Mouse (Mus musculus) CH12.LX (cell line): Measurements from ENCODE around the gene Rasal3. TPM values are rescaled to one million over a fixed set of nuclear protein-coding genes. Genes with fewer than 3 reads are reported as not detected.

Experiments used
- DNase-seq: peaks from one replicate; pipeline ENCODE4 v3.0.0-alpha.2; 2013; ENCODE audit errors: extremely low read depth
- H3K27ac ChIP-seq: 2 replicates; pipeline ENCODE4 v1.5.1; 2012; ENCODE audit warnings: low read depth, mild to moderate bottlenecking, control low read depth, moderate library complexity; ENCODE audit not compliant: insufficient read depth
- H3K27me3 ChIP-seq: replicated peaks from 2 replicates; pipeline ENCODE3; 2012; ENCODE audit warnings: inconsistent platforms
- H3K36me3 ChIP-seq, 2 experiments: replicated peaks in 1 of 2; 2 replicates each; pipeline versions ENCODE3 to v1.6.1; 2012; ENCODE audit warnings: inconsistent platforms in 1 of 2, low read length in 1 of 2, mild to moderate bottlenecking in 1 of 2, mixed read lengths in 1 of 2, moderate library complexity in 1 of 2; ENCODE audit not compliant: control insufficient read depth in 1 of 2, insufficient read depth in 1 of 2
- H3K4me1 ChIP-seq, 2 experiments: 2 replicates each; pipeline ENCODE4 v1.6.1; 2012; ENCODE audit warnings: inconsistent platforms in 1 of 2, moderate library complexity in 1 of 2; ENCODE audit not compliant: insufficient read depth in 2 of 2, control insufficient read depth in 1 of 2
- H3K4me2 ChIP-seq: 2 replicates; pipeline ENCODE4 v1.6.1; 2012; ENCODE audit warnings: low read depth, mild to moderate bottlenecking, control low read depth; ENCODE audit not compliant: poor library complexity, insufficient read depth, severe bottlenecking
- H3K4me3 ChIP-seq, 3 experiments: fragments of 150-350 bp in 1 of 3; sonication (generic) in 1 of 3; replicated peaks in 1 of 3; 2 replicates each; pipeline versions ENCODE3 to v1.5.1; 2011 to 2012; ENCODE audit warnings: low read depth in 2 of 3, low read length in 2 of 3, mild to moderate bottlenecking in 2 of 3, moderate library complexity in 2 of 3, control low read depth in 1 of 3, improper control_type of control experiment in 1 of 3, inconsistent platforms in 1 of 3, mixed read lengths in 1 of 3; ENCODE audit not compliant: poor library complexity in 1 of 3
- H3K79me2 ChIP-seq: replicated peaks from 2 replicates; pipeline ENCODE4 v1.6.1; 2012; ENCODE audit warnings: mild to moderate bottlenecking, moderate library complexity; ENCODE audit not compliant: control insufficient read depth, poor library complexity, insufficient read depth, severe bottlenecking; ENCODE audit errors: extremely low read depth
- H3K9ac ChIP-seq: 2 replicates; pipeline ENCODE4 v1.6.1; 2012; ENCODE audit warnings: low read depth, mild to moderate bottlenecking, control low read depth, moderate library complexity; ENCODE audit not compliant: insufficient read depth
- H3K9me3 ChIP-seq: replicated peaks from 2 replicates; pipeline ENCODE3; 2012; ENCODE audit warnings: low read length, inconsistent platforms, mixed read lengths
- BHLHE40 ChIP-seq: IDR thresholded peaks from 2 replicates; pipeline ENCODE4 v1.6.1; 2011; ENCODE audit warnings: mild to moderate bottlenecking, low read depth, low read length, improper control_type of control experiment
- CHD2 ChIP-seq: IDR thresholded peaks from 2 replicates; pipeline ENCODE4 v1.6.1; 2011; ENCODE audit warnings: low read length, improper control_type of control experiment
- ELF1 ChIP-seq: IDR thresholded peaks from 2 replicates; pipeline ENCODE4 v1.6.1; 2014; ENCODE audit warnings: low read depth, mild to moderate bottlenecking, inconsistent platforms, low read length, improper control_type of control experiment
- ETS1 ChIP-seq: conservative IDR thresholded peaks from 2 replicates; pipeline ENCODE4 v1.6.1; 2012; ENCODE audit warnings: low read depth, mild to moderate bottlenecking, inconsistent platforms, low read length, improper control_type of control experiment, moderate library complexity
- HCFC1 ChIP-seq: IDR thresholded peaks from 2 replicates; pipeline ENCODE4 v1.6.1; 2012; ENCODE audit warnings: low read depth, mild to moderate bottlenecking, inconsistent platforms, low read length, improper control_type of control experiment
- JUN ChIP-seq: IDR thresholded peaks from 2 replicates; pipeline ENCODE4 v1.6.1; 2011; ENCODE audit warnings: low read depth, mild to moderate bottlenecking, low read length, improper control_type of control experiment, moderate library complexity; ENCODE audit not compliant: insufficient read depth
- JUND ChIP-seq: conservative IDR thresholded peaks from 2 replicates; pipeline ENCODE4 v1.6.1; 2011; ENCODE audit warnings: low read depth, low read length, improper control_type of control experiment
- KAT2A ChIP-seq: IDR thresholded peaks from 2 replicates; pipeline ENCODE4 v1.6.1; 2012; ENCODE audit warnings: low read length, improper control_type of control experiment, inconsistent platforms; ENCODE audit not compliant: insufficient replicate concordance
- MAX ChIP-seq: IDR thresholded peaks from 2 replicates; pipeline ENCODE4 v1.6.1; 2011; ENCODE audit warnings: low read length, improper control_type of control experiment
- MEF2A ChIP-seq: IDR thresholded peaks from 2 replicates; pipeline ENCODE4 v1.6.1; 2014; ENCODE audit warnings: low read depth, mild to moderate bottlenecking, inconsistent platforms, low read length, improper control_type of control experiment, borderline replicate concordance
- MXI1 ChIP-seq: IDR thresholded peaks from 2 replicates; pipeline ENCODE4 v1.6.1; 2011; ENCODE audit warnings: mild to moderate bottlenecking, low read depth, low read length, improper control_type of control experiment
- MYC ChIP-seq: IDR thresholded peaks from 2 replicates; pipeline ENCODE4 v1.6.1; 2011; ENCODE audit warnings: low read depth, mild to moderate bottlenecking, improper control_type of control experiment, low read length
- NELFE ChIP-seq: IDR thresholded peaks from 2 replicates; pipeline ENCODE4 v1.6.1; 2011; ENCODE audit warnings: low read depth, low read length, improper control_type of control experiment
- NRF1 ChIP-seq: IDR thresholded peaks from 2 replicates; pipeline ENCODE4 v1.6.1; 2014; ENCODE audit warnings: low read depth, mild to moderate bottlenecking, inconsistent platforms, low read length, improper control_type of control experiment, moderate library complexity
- PAX5 ChIP-seq: IDR thresholded peaks from 2 replicates; pipeline ENCODE4 v1.6.1; 2012; ENCODE audit warnings: low read length, inconsistent platforms, mixed read lengths
- POLR2A ChIP-seq: IDR thresholded peaks from 2 replicates; pipeline ENCODE4 v1.6.1; 2011; ENCODE audit warnings: low read depth, mild to moderate bottlenecking, improper control_type of control experiment, low read length
- RAD21 ChIP-seq: IDR thresholded peaks from 2 replicates; pipeline ENCODE4 v1.6.1; 2011; ENCODE audit warnings: low read depth, mild to moderate bottlenecking, low read length, improper control_type of control experiment, moderate library complexity
- TBP ChIP-seq: conservative IDR thresholded peaks from 2 replicates; pipeline ENCODE4 v1.6.1; 2011; ENCODE audit warnings: low read depth, low read length, improper control_type of control experiment
- TCF12 ChIP-seq: IDR thresholded peaks from 2 replicates; pipeline ENCODE4 v1.6.1; 2014; ENCODE audit warnings: low read depth, mild to moderate bottlenecking, inconsistent platforms, low read length, improper control_type of control experiment
- UBTF ChIP-seq: IDR thresholded peaks from 2 replicates; pipeline ENCODE4 v1.6.1; 2012; ENCODE audit warnings: low read depth, mild to moderate bottlenecking, inconsistent platforms, low read length, improper control_type of control experiment, moderate library complexity
- USF1 ChIP-seq: IDR thresholded peaks from 2 replicates; pipeline ENCODE4 v1.6.1; 2014; ENCODE audit warnings: low read depth, mild to moderate bottlenecking, inconsistent platforms, low read length, improper control_type of control experiment
- USF2 ChIP-seq: conservative IDR thresholded peaks from 2 replicates; pipeline ENCODE4 v1.6.1; 2011; ENCODE audit warnings: low read depth, low read length, improper control_type of control experiment
- ZC3H11A ChIP-seq: IDR thresholded peaks from 2 replicates; pipeline ENCODE4 v1.6.1; 2012; ENCODE audit warnings: low read depth, mild to moderate bottlenecking, inconsistent platforms, low read length, improper control_type of control experiment
- ZKSCAN1 ChIP-seq: IDR thresholded peaks from 2 replicates; pipeline ENCODE4 v1.6.1; 2012; ENCODE audit warnings: low read depth, inconsistent platforms, low read length, improper control_type of control experiment, borderline replicate concordance
- ZMIZ1 ChIP-seq: IDR thresholded peaks from 2 replicates; pipeline ENCODE4 v1.6.1; 2012; ENCODE audit warnings: low read depth, mild to moderate bottlenecking, inconsistent platforms, low read length, improper control_type of control experiment
- ZNF384 ChIP-seq: IDR thresholded peaks from 2 replicates; pipeline ENCODE4 v1.6.1; 2012; ENCODE audit warnings: low read depth, low read length, improper control_type of control experiment, inconsistent platforms
- dilution Hi-C: fragments of 300-500 bp; cut with MboI; formaldehyde crosslinking; loops from 2 replicates; pipeline ENCODE4 v1.14.3; 2020; ENCODE audit warnings: low sequenced_read_pairs; ENCODE audit not compliant: extremely low pct_unique_long_range_greater_than_20kb, extremely low pct_ligation_motif_present
- in situ Hi-C: fragments of 300-500 bp; cut with MboI; formaldehyde crosslinking; loops from 3 replicates; pipeline ENCODE4 v1.14.3; 2019; ENCODE audit warnings: low sequenced_read_pairs, low pct_ligation_motif_present, low pct_unique_long_range_greater_than_20kb, mixed read lengths
- polyA plus RNA-seq: library from polyadenylated mRNA; unstranded; fragments of >175 nt; gene quantifications from 2 replicates; pipeline ENCODE4 v1.2.1, GENCODE M21; 2012; ENCODE audit warnings: low read depth; ENCODE audit not compliant: insufficient read length
- total RNA-seq, 2 experiments: library from RNA; depleted of rRNA; stranded (reverse); fragments of 300-350 nt in 1 of 2; fragments of >200 nt in 1 of 2; gene quantifications; 2 replicates each; pipeline ENCODE4 v1.2.3; 2012 to 2014

The Rasal3 gene
- total and polyA plus RNA-seq, 3 experiments, result 18.1 to 83.2 (median 27.5) TPM

DNA sequence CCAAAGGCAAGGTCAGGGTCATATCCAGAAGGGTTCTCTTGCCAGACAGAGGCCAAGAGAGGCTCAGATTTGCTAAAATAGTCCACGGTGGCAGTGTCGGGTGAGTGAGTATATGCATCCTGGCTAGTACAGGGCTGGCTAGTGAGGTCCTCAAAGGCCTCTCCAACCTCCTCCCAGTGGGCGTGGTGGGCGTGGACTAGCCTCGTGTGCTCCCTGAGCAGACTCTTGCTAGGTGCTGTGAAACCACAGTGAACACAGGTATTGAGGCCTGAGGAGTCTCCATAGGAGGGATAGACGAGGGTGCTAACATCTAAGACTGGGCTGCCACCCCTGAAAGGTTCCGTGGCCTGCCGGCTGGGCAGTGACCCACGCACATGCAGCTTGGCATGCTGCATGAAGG lies 26.2 kb downstream of the Rasal3 start:
- in situ Hi-C loops (no loop called here), dilution Hi-C loops (no loop called here)
- peaks cover 0 to 3% of the 10 kb centered on the region in 2 experiments for H3K36me3 ChIP-seq
- H3K79me2 ChIP-seq, result no peaks in the 10 kb centered on the region
- no peak overlapping the region for H3K9ac ChIP-seq
- no peak overlapping the region for H3K4me2 ChIP-seq
- no peaks in the 10 kb centered on the region for H3K9me3 ChIP-seq
- no peak for DNase-seq
- no peak for TF ChIP-seq NELFE
- TF ChIP-seq USF2, result no peak
- no peak for TF ChIP-seq KAT2A
- no peak for TF ChIP-seq ELF1
- TF ChIP-seq MAX, result no peak
- no peak for TF ChIP-seq HCFC1
- TF ChIP-seq BHLHE40, result no peak
- no peak for TF ChIP-seq CHD2
- TF ChIP-seq, all 38 proteins: peak for 0
- Histone ChIP-seq H3K4me1 (no peaks in the 10 kb centered on the region), H3K4me3 (no peak overlapping the region), H3K27ac (no peak overlapping the region), H3K27me3 (no peaks in the 10 kb centered on the region)

GRCm38 (mm10) chr17:32376475-32376874 lies 26.9 kb downstream of the Rasal3 start:
- Histone ChIP-seq H3K9ac (no peak overlapping the region), H3K27ac (no peak overlapping the region), H3K27me3 (no peaks in the 10 kb centered on the region), H3K4me3 (no peak overlapping the region), H3K4me1 (no peaks in the 10 kb centered on the region), H3K9me3 (no peaks in the 10 kb centered on the region), H3K4me2 (no peak overlapping the region), H3K79me2 (no peaks in the 10 kb centered on the region), H3K36me3 (peaks cover 0 to 3% of the 10 kb centered on the region in 2 experiments)
- dilution Hi-C loops, result no loop called here
- DNase-seq, result no peak
- in situ Hi-C loops, result no loop called here
- TF ChIP-seq MYC (no peak), ETS1 (no peak), ZKSCAN1 (no peak), NELFE (no peak), CHD2 (no peak)

- no peak overlapping the region for H3K4me2 ChIP-seq
- TF ChIP-seq PAX5 (no peak), MEF2A (no peak), ZKSCAN1 (no peak), JUN (no peak), TBP (no peak), MYC (no peak), RAD21 (no peak), ZMIZ1 (no peak), TCF12 (no peak), ZNF384 (no peak), POLR2A (no peak), ZC3H11A (no peak), USF1 (no peak), HCFC1 (no peak), NRF1 (no peak), UBTF (no peak), JUND (no peak), MXI1 (no peak)
- H3K4me1 ChIP-seq, result peaks cover 0 to 8% of the 10 kb centered on the region in 2 experiments; a peak in 2 of 4 replicates
- H3K36me3 ChIP-seq, result peaks cover 0 to 2% of the 10 kb centered on the region in 2 experiments
- H3K79me2 ChIP-seq, result 0 out of 2 replicates have a peak, but pooled peaks cover 1% of the 10 kb centered on the region
- no peak overlapping the region for H3K9ac ChIP-seq
- H3K27me3 ChIP-seq, result no peaks in the 10 kb centered on the region
- no peak overlapping the region for H3K27ac ChIP-seq
- in situ Hi-C loops, result no loop called here
- DNase-seq, result no peak
- no peak overlapping the region for H3K4me3 ChIP-seq
- dilution Hi-C loops, result no loop called here
- H3K9me3 ChIP-seq, result no peaks in the 10 kb centered on the region
Measured at GRCm38 (mm10) chr17:32368991-32369578, 34.3 kb downstream of the Rasal3 start.
